Mouse (Mus musculus) C2C12 (cell line): ENCODE measurements around the gene Pnp. TPM values are rescaled to one million over a fixed set of nuclear protein-coding genes. Genes with fewer than 3 reads are reported as not detected.
"Not testable (repeated sequence)": the region's sequence is repeated elsewhere in the genome, so short reads cannot be mapped to it uniquely, and the experiment has no call there.

ENCODE experiments used
- H3K27me3 ChIP-seq: one replicate; pipeline ENCODE4 v1.6.1; 2011; ENCODE audit not compliant: control insufficient read depth, insufficient read depth, insufficient read length
- H3K36me3 ChIP-seq: one replicate; pipeline ENCODE4 v1.6.1; 2011; ENCODE audit not compliant: control insufficient read depth, insufficient read depth
- H3K4me3 ChIP-seq: one replicate; pipeline ENCODE4 v1.5.1; 2011; ENCODE audit warnings: mild to moderate bottlenecking, control low read depth; ENCODE audit not compliant: poor library complexity, insufficient read depth, severe bottlenecking
- H3K79me2 ChIP-seq: one replicate; pipeline ENCODE4 v1.6.1; 2011; ENCODE audit not compliant: control insufficient read depth, insufficient read depth
- H3K79me3 ChIP-seq: one replicate; pipeline ENCODE4 v1.6.1; 2011; ENCODE audit warnings: low read depth, control low read depth
- H3ac ChIP-seq: one replicate; pipeline ENCODE3; 2011; ENCODE audit warnings: low read depth; ENCODE audit not compliant: control insufficient read depth, insufficient read length
- CEBPB ChIP-seq: IDR thresholded peaks from one replicate; pipeline ENCODE4 v1.6.1; 2011; ENCODE audit warnings: low read depth, mild to moderate bottlenecking, control low read depth, moderate library complexity
- CTCF ChIP-seq: IDR thresholded peaks from one replicate; pipeline ENCODE4 v1.5.1; 2011; ENCODE audit not compliant: control insufficient read depth, insufficient read depth, insufficient read length
- FOSL1 ChIP-seq: IDR thresholded peaks from one replicate; pipeline ENCODE4 v1.8.0; 2011; ENCODE audit warnings: mild to moderate bottlenecking, low read length; ENCODE audit not compliant: poor library complexity, insufficient read depth, severe bottlenecking
- MAX ChIP-seq: IDR thresholded peaks from one replicate; pipeline ENCODE4 v1.6.1; 2011; ENCODE audit warnings: mild to moderate bottlenecking, control low read depth
- MYOD1 ChIP-seq: IDR thresholded peaks from one replicate; pipeline ENCODE4 v1.6.1; 2011; ENCODE audit warnings: low read depth; ENCODE audit not compliant: control insufficient read depth, insufficient read length
- MYOG ChIP-seq: IDR thresholded peaks from one replicate; pipeline ENCODE4 v1.6.1; 2011; ENCODE audit not compliant: control insufficient read depth, insufficient read length; ENCODE audit errors: extremely low read depth
- USF1 ChIP-seq: IDR thresholded peaks from one replicate; pipeline ENCODE4 v1.6.1; 2011; ENCODE audit warnings: low read depth, mild to moderate bottlenecking, control low read depth, moderate library complexity
- polyA plus RNA-seq: library from polyadenylated mRNA; unstranded; fragments of >200 nt; fragmentation: generic; extraction: Trizol; gene quantifications from one replicate; pipeline ENCODE4 v1.2.1, GENCODE M21; 2012; ENCODE audit warnings: missing spikeins

Gene Pnp
- polyA plus RNA-seq, 1 experiment, result 67.0 TPM

GRCm38 (mm10) chr14:50968216-50968980, 37.5 kb downstream of the Pnp start:
- H3K79me2 ChIP-seq, result no peaks in the 10 kb centered on the region
- no peak for TF ChIP-seq CTCF
- no peak for TF ChIP-seq USF1
- no peak for TF ChIP-seq MAX
- no peak for TF ChIP-seq FOSL1
- no peak for TF ChIP-seq MYOD1
- no peak for TF ChIP-seq MYOG
- TF ChIP-seq CEBPB, result no peak
- H3K4me3 ChIP-seq, result no peak overlapping the region
- H3K27me3 ChIP-seq, result no peaks in the 10 kb centered on the region
- no peak overlapping the region for H3ac ChIP-seq
- no peaks in the 10 kb centered on the region for H3K36me3 ChIP-seq
- H3K79me3 ChIP-seq, result no peaks in the 10 kb centered on the region

GRCm38 (mm10) chr14:50969041-50969440, 38.2 kb downstream of the Pnp start:
- no peak for TF ChIP-seq CEBPB
- no peak for TF ChIP-seq MYOD1
- no peak for TF ChIP-seq FOSL1
- TF ChIP-seq USF1, result no peak
- no peak for TF ChIP-seq CTCF
- no peak for TF ChIP-seq MAX
- no peak for TF ChIP-seq MYOG
- no peaks in the 10 kb centered on the region for H3K79me2 ChIP-seq

GRCm38 (mm10) chr14:50969558-50970544, 39.0 kb downstream of the Pnp start:
- Histone ChIP-seq H3K27me3 (no peaks in the 10 kb centered on the region), H3K36me3 (no peaks in the 10 kb centered on the region), H3K4me3 (no peak overlapping the region), H3ac (no peak overlapping the region), H3K79me2 (no peaks in the 10 kb centered on the region), H3K79me3 (no peaks in the 10 kb centered on the region)
- TF ChIP-seq CTCF, result no peak
- no peak for TF ChIP-seq USF1
- TF ChIP-seq MYOD1, result no peak
- no peak for TF ChIP-seq MYOG
- TF ChIP-seq CEBPB, result no peak
- no peak for TF ChIP-seq MAX
- TF ChIP-seq FOSL1, result no peak

More at GRCm38 (mm10) chr14:50969041-50969440, 38.2 kb downstream of the Pnp start:
- Histone ChIP-seq H3K36me3 (no peaks in the 10 kb centered on the region), H3ac (no peak overlapping the region), H3K4me3 (no peak overlapping the region), H3K27me3 (no peaks in the 10 kb centered on the region), H3K79me3 (no peaks in the 10 kb centered on the region)

GRCm38 (mm10) chr14:50970822-50971221, 39.9 kb downstream of the Pnp start:
- no peaks in the 10 kb centered on the region for H3K79me3 ChIP-seq
- H3K27me3 ChIP-seq, result no peaks in the 10 kb centered on the region
- no peak overlapping the region for H3ac ChIP-seq
- no peaks in the 10 kb centered on the region for H3K36me3 ChIP-seq
- H3K79me2 ChIP-seq, result no peaks in the 10 kb centered on the region
- TF ChIP-seq CTCF, result no peak
- TF ChIP-seq MAX, result no peak
- no peak for TF ChIP-seq MYOD1
- no peak for TF ChIP-seq CEBPB
- TF ChIP-seq USF1, result no peak
- TF ChIP-seq MYOG, result no peak
- TF ChIP-seq FOSL1, result no peak
- no peak overlapping the region for H3K4me3 ChIP-seq

- not testable (repeated sequence) for H3K79me2 ChIP-seq, H3K4me3 ChIP-seq, H3K36me3 ChIP-seq, H3ac ChIP-seq, H3K27me3 ChIP-seq, H3K79me3 ChIP-seq
Measured at GRCm38 (mm10) chr14:50973054-50973453, 42.2 kb downstream of the Pnp start.

GRCm38 (mm10) chr14:50973700-50974099, 42.8 kb downstream of the Pnp start:
- no peaks in the 10 kb centered on the region for H3K79me2 ChIP-seq
- no peaks in the 10 kb centered on the region for H3K79me3 ChIP-seq
- no peak for TF ChIP-seq CTCF
- no peak for TF ChIP-seq MAX
- TF ChIP-seq MYOD1, result no peak
- no peak for TF ChIP-seq MYOG
- TF ChIP-seq CEBPB, result no peak
- TF ChIP-seq FOSL1, result no peak
- no peak for TF ChIP-seq USF1
- H3K4me3 ChIP-seq, result no peak overlapping the region
- no peak overlapping the region for H3ac ChIP-seq
- no peaks in the 10 kb centered on the region for H3K36me3 ChIP-seq
- no peaks in the 10 kb centered on the region for H3K27me3 ChIP-seq
